Mouse (Mus musculus) monocyte, adult 5-6 weeks (primary cell): ENCODE results near the gene Mex3a. TPM values are rescaled to one million over a fixed set of nuclear protein-coding genes. Genes with fewer than 3 reads are reported as not detected.

Source experiments
- ATAC-seq: fragments of 153-309, 156-312 bp; replicated peaks from 2 replicates; pipeline ENCODE4 v1.8.0; 2017; ENCODE audit warnings: mild to moderate bottlenecking; ENCODE audit not compliant: low TSS enrichment, insufficient number of reproducible peaks, severe bottlenecking, poor library complexity, low FRiP score
- total RNA-seq: library from RNA; stranded (forward); fragments of 200-1000, 200-491, 200-594 nt; gene quantifications from 3 replicates; pipeline ENCODE4 v1.2.3, GENCODE M21; 2017

The Mex3a gene
- total RNA-seq: 0.19 to 0.39 TPM in 2 of 3 replicates, not detected in the other

DNA sequence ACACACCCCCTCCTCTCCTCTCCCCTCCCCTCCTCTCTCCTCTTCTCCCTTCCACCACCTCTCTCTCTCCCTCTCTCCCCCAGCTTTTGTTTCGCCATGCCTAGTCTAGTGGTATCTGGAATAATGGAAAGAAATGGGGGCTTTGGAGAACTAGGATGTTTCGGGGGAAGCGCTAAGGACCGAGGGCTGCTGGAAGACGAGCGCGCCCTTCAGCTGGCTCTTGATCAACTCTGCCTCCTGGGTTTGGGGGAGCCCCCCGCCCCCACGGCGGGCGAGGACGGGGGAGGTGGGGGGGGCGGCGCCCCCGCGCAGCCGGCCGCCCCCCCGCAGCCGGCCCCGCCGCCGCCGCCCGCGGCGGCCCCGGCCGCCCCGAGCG is at the start of gene Mex3a:
Mex3a (plus strand) TSS at position 97 of the 376 bp plus-strand sequence.
- ATAC-seq: no peak

DNA sequence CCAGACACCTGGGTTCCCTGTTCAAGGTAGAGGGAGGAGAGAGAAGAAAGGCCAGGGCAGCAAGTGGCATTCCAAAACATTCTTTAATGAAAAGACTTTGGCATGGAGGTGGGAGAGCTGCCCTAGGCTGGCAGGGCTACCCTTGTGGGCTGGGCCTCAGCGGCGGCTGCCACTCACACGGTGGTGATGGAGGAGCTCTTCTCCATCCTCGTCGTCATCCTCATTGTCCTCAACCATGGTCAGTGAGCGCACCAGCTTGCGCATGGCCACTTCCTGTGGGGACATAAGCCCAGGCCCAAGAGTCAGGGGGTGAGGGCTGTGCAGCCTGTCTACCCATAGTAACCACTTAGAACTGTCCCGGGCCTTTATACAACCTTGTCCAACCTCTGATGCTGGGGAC is 49.1 kb upstream of the Mex3a start:
- no peak for ATAC-seq

DNA sequence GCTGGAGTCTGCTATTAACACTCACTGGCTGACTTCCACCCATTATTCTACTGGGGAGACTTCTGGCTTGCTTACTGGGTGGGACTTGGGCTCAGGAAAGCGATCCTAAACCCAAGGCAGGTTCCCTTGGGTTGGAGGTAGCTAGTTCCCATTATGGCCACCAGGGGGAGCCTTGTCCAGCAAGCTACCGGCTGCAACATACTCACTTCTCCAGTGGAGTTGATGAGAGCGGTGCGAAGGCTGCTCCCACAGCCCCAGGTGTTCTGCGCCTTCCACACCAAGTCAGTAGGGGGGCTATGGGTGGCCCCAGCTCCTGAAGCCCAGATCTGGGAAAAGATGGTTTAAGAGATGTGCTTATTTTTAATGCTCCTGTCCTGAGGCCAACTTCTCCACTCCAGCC is 48.6 kb upstream of the Mex3a start:
- ATAC-seq: peak; percentile 69

DNA sequence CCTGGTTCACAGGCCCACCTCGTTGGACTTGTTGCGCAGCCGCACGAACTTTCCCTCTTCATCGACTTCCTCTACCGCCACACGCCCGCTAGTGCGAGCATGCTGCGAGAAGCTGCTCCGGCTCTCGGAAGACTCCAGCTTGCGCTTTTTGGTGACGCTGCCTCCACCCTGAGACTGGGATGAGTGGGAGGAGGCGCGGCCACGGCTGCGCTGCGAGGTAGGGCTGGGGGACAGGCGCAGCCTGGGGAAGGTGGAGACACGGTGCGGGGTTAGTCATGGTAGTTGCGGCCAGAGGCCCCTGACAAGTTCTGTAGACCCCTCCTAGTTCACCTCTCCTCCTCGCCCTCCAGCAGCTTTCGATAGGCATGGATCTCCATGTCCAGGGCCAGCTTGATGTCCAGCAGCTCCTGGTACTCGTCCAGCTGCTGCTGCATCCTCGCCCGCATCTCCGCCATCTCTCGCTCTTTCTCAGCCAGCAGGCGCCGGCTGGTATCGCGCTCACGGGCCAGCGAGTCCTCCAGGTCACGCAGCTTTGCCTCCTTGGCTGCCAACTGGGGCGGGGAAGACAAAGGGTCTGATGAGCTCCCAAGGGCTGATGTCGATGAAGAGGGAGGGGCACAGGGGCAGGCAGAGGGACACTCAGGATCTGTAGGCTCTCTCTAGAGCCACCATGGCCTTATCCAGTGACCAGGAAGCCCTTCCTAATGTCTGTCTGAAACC is 47.4 kb upstream of the Mex3a start:
- ATAC-seq: no peak

DNA sequence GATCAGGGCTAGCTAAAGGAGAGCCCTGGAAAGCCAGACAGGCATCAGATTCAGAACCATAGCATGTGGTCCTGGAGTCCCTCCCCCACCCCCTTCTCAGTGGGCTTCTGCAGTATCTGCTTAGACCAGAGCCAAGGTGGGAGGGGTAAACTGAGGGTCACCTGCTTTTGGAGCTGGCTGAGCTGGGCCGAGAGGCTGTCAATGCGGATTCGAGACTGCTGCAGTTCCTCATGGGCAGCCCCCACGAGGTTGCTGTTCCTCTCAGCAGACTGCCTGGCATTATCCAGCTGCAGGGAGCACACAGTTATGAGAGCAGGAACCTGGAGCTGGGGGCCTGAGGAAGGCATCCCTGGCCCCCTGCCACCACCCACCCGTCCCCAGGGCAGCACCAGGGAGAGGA is 46.2 kb upstream of the Mex3a start:
- ATAC-seq: no peak

DNA sequence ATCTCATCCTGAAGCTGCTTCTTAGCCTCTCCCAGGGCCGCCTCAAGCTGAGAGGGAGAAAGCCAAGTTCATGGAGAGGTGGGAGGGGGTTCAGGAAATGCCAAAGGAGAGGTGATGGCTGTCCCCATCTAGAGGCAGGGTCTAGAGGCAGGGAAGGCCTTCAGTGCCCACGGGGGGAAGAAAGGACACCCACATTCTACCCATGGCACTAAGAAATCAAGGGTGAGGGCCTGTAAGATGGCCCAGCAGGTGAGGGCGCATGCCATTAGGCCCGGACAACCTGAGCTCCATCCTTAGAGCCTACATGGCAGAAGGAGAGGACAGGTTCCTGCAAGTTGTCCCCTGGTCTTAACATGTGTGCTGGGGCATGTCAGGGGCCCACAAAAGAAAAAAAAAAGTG is 45.3 kb upstream of the Mex3a start:
- no peak for ATAC-seq

DNA sequence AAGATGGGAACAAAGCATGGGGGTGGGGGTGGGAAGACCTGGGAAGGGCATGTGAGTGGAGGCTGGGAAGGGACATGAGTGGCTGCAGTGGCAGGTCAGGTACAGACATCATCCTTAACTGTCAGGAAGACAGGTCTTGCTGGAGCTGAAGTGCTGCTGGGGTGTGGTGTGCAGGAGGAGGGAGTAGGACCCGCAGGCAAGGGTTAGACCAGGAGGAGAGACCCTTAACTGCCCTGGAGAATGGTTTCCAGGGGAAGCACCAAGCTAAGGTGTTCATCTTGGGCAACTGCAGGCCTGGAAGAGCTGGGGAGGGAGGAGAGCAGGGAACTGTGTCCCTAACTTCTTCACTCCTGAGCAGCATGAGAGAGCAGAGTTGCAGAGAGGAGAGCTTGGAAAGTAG is 44.8 kb upstream of the Mex3a start:
- ATAC-seq: no peak

DNA sequence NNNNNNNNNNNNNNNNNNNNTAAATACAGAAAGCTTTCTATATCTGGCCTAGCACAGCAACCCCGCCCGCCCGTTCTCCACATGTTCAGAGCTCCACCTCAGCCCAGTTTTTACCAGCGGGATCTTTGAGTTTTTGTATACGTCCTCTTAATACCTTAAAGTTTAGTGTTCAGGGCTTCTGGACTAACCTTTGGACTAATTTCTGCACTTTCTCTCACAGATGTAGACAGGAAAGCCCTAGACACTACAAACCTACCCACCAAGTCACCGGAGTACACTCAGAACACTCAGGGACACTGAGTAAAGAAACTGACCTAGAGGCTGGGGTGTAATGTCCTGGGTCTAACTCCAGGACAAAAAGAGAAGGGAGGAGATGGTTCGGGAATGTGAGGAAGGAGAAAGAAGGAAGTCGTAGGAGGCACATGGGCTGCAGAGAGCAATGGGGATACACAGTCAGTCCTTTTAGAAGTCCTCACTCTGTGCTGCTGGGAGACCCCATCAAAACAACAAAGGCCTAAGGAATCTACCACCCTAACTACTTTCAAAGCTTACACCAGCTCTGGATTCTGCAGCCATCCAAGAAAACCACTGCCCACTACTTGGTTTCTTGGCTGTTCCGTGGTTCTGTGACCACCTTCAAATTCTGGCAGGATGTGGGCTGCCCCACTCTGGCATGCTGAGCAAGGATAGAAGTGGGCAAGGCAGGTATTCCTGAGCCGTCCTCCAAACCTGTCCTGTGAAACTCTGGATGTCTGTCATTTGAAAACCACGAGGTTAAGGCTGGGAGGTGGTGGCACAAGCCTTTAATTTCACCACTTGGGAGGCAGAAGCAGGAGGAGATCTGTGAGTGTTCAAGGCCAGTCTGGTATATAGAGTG is 38.3 kb upstream of the Mex3a start:
- ATAC-seq: no peak

DNA sequence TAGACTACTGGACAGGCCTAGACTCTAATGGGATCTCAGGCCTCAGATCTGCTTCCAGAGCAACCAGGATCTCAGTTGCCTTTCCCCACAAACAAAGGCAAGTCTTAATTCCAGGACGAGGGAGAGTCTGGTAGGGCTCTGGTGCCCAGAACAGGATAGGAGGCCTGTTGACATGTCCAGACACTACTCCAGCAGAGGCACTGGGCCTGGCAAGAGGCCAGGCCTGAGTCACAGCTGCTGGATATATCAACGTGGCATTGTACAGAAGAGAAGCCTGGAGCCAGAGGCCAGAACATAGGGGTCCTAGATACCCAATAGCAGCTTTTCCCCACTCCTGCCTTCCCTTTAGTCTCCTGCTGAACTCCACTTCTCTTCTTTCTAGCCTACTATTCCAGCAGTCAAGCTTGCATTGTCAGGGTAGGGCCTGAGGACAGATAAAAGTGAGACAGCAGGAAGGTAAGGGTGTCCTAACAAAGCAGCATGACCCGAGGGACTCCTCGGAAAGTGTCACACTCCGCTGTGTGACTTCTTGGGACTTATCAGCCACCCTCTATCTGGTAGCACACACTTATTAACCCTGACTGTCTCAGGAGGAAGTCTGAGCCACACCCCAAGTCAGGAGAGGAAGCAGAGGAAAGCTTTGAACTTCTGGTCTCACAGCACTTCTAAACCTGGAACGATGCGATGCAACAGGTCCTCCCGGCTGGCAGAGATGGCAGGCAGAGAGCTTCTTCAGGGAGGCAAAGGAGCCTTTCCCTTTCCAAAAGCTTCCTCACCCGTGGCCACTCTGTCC is 37.2 kb upstream of the Mex3a start:
- no peak for ATAC-seq

DNA sequence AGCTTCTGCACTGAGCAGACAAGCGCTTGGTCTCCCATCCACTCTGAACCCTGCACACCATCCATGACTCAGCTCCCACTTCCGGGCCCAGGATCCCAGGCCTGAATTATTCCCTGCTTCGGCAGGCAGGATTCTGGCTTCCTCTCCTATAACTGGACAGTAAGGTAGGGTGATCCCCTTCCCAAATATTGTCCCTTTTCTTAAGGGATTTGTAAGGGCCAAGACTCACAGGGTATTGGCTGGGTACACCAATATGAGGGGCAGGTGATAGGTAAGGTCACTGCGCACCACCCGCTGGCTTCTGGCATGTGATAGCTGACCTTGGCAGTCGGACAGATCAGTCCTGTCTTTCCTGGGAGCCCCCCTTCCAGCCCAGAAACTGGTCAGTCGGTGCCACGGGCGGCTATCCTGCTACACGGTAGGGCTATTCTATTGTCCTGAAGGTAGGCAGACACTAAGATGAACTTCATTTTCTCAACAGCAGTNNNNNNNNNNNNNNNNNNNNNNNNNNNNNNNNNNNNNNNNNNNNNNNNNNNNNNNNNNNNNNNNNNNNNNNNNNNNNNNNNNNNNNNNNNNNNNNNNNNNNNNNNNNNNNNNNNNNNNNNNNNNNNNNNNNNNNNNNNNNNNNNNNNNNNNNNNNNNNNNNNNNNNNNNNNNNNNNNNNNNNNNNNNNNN is 36.3 kb upstream of the Mex3a start:
- ATAC-seq: no peak

DNA sequence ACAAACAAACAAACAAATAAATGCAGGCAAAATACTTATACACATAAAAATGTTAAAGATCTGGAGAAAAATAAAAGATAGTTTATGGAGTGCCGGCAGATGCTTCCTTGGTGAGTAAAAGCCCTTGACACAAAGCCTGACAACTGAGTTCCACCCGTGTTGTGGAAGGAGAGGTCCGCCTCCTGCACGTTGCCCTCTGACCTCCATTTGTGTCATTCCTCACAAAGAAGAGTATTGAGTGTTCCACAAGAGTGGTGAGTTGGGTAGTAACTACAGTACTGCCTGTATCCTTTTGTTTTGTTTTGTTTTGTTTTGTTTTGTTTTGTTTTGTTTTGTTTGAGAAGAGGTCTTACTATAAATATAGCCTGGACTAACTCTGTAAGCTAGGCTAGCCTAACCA is 32.6 kb upstream of the Mex3a start:
- no peak for ATAC-seq

DNA sequence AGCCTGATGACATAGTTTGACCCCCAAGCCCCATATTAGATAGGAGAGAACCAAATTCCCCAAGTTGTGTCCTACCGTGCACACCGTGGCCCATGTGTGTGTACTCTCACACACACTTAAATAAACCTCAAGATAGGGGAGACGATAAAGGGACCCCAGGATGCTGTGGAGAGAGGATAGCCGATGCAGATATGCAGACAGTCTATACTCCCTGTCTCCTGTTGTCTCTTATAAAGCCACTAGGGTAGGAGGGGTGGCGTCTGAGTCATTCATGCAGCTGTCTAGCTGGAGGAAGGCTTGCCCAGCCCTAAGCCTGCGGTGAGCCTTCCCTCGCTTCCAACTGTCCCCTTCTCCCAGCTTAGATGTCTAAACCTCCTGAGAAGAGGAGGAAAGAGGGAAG is 32.1 kb upstream of the Mex3a start:
- no peak for ATAC-seq

DNA sequence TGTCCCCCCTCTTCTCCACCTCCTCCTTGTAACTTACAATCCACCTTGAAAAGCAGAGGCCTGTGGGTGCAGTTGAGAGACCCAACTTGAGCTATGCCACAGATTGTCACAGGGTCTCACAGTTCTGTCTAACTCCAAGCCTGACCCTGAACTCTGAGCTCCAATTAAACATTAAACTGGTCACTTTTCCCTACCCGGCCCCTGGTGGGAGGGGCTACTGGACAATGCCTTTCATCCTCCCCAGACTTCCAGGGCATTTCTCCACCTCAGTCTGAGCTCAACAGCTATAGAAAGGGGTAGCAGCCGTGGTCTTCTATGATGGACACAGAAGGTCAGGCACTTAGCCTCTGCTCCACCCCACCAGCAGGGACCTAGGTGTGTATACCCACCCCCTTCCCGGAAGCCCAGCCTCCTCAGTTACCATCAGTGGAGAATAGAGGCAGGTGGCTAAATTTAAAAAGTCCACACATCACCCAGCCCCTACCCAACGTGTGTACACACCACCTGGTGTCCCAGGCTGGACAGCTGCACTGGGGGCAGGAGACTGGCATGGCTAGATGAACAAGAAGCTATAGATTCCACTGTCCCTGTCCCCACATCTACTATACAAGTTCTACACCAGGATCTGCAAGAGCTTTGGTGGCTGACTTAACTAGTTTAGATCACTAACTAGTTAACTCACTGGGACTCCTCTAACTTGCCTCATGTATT is 31.4 kb upstream of the Mex3a start:
- ATAC-seq: no peak

DNA sequence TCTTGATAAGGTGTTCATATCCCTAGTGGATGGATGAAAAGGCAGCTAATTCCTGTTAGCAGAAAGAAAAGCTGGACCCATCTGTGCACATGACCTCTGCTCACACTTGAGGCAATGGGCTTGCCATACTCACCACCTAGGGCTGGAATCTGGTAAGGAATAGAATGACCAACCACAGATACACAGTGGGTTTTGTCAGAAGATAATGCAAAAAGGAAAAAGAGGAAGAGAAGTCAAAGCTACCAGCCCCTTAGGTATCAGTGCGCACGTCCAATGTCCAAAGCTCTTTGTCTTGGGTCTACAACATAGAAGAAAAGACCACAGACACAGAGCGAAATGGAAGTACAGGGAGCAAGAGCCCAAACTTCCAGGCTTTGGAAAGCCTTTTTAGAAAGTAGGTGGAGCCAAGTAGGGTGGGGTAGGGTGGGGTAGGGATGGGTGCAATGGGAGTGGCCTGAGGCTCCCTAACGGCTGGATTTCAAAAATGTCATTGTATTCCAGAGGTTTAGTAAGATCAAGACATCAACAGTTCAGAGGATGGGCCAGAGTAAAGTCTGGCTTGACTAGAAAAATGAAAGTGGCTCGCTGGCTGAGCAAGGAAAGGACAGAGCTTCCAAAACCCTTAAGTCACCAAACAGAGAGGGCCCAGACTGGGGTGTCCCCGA is 30.7 kb upstream of the Mex3a start:
- ATAC-seq: no peak

DNA sequence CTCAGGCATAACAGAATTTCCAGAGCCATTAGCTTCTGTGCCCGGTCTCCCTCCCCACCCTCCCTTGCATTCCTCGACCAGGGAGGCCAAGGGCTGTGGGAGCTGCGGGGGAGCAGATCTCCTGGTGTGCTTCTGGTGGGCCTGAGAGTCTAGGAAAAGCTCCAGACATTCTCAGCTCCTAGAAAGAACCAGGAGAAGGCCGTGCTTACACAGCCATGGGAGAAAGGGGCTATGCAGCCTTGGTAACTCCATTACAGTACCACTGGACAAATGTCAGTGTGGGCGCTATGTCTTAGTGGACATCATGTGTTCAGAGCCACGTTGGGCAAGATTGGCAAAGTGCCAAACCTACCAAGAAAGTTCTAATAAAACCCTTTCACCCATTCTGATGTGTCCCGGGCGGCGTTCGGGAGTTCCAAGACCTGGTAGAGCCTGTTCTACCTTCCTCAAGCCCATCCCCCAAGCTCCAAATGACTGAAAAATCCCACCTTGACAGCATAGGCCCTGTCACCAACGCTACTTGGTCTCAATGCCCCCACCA is 30.1 kb upstream of the Mex3a start:
- no peak for ATAC-seq

DNA sequence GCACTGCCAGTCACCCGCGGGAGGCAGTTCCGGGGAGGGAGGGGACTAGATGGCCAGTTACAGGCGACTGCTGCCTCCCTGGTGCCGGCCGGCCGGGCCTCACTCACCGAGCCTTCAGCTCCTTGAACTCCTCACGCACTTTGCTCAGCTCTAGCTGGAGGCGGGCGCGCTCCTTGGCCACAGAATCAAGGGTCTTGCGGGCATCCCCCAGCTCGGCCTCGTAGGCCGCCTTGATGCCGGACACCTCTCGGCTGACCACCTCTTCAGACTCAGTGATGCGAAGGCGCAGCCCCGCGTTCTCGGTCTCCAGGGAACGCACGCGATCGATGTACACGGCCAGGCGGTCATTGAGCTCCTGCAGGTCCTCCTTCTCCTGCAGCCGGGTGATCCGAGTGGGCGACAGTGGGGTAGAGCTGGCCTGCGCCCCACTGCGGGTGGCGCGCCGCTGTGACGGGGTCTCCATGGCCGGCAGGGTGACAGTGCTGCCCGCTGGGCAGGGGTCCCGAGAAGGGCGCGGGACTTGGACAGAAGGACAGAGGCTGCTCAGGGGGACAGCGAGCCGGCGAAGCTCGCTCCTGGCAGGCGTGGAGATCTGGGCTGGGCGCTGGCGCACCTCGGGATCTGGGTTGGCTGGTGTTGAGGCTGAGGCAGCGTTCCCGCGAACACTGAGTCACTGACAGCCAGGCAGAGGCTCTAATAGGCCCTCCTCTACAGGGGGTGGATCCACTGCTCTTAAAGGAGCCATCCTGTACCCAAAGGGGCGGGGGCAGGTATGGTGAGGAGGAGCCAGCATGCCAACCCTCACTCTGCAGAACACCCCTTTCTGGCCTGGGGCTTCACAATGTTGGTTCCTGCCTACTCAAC is 29.3 kb upstream of the Mex3a start:
- ATAC-seq: peak; percentile 80

DNA sequence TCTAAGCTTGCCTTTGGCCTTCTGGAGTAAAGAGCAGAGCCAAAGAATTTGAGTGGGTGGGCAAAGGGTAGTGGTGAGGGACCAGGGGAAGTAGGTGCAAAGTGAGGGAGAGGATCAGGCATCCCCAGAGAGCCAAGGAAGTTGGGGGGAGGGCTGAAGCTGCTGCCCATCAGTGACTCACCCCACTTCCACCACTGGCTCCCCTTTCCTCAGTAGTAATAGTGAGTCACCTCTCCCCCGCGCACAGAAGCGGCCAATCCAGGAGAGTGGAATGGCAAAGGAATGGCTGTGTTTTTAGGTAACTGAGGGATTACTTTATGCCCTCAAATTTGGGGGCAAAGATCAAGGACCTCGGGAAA is 28.7 kb upstream of the Mex3a start:
- ATAC-seq: no peak
